In the genomic region with DNA sequence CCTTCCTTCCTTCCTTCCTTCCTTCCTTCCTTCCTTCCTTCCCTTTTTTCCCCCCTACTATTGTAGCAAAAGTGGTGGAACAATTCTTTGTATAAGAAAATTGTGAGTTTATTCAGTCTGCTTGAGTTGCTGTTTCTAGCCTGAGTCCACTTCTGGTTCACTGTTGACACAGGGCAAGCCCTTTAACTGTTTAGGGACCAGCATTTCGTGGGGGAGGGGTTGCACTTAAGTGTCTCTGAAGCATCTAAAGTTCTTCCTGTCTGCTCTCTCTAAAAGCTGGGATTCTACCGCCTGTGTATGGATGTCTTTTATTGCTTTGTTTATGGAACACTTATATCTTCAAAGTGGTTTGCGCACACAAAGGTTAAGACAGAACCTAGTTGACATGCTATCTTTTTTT, we compare ENCODE assay signal across 8 mouse cellular contexts. TPM values are rescaled to one million over a fixed set of nuclear protein-coding genes. Genes with fewer than 3 reads are reported as not detected.
DNase-seq lines count a peak whose midpoint lies in the region; ATAC-seq and TF ChIP-seq lines count a peak whose summit lies in the region.

No protein-coding gene starts in this region.

- no peaks in the 10 kb centered on the region for H3K27me3 ChIP-seq in embryonic facial prominence, embryonic 15.5 days
- H3K27me3 ChIP-seq in limb, embryonic 12.5 days: no peaks in the 10 kb centered on the region
- no peaks in the 10 kb centered on the region for H3K27me3 ChIP-seq in neural tube, embryonic 15.5 days (replicated peaks)

- peak overlapping the region; percentile 44 for H3K4me3 ChIP-seq in lung, adult 2 months (replicated peaks; ENCODE audit: extremely low read depth, low read depth, low read length)
- H3K4me3 ChIP-seq in embryonic facial prominence, embryonic 15.5 days (replicated peaks): peak overlapping the region; percentile 98
- peak overlapping the region; percentile 89 for H3K4me3 ChIP-seq in limb, embryonic 12.5 days (replicated peaks)
- peak overlapping the region; percentile 92 for H3K4me3 ChIP-seq in neural tube, embryonic 15.5 days (replicated peaks)

- peak overlapping the region; percentile 72 for H3K4me2 ChIP-seq in embryonic facial prominence, embryonic 15.5 days (replicated peaks)
- H3K4me2 ChIP-seq in limb, embryonic 12.5 days: peak overlapping the region; percentile 86
- H3K4me2 ChIP-seq in neural tube, embryonic 15.5 days: peak overlapping the region; percentile 83

- no peaks in the 10 kb centered on the region for H3K36me3 ChIP-seq in embryonic facial prominence, embryonic 15.5 days
- H3K36me3 ChIP-seq in limb, embryonic 12.5 days: peaks cover 16% of the 10 kb centered on the region; the same call in 1 of the 2 replicates
- no peaks in the 10 kb centered on the region for H3K36me3 ChIP-seq in neural tube, embryonic 15.5 days

- whole genome bisulfite sequencing in lung, adult 2 months: 34% methylated on average over 3 of the region's 3 CpGs
- 42% methylated on average over 3 of the region's 3 CpGs for WGBS in embryonic facial prominence, embryonic 15.5 days
- 37% methylated on average over 3 of the region's 3 CpGs for WGBS in limb, embryonic 12.5 days
- 39% methylated on average over 3 of the region's 3 CpGs for WGBS in neural tube, embryonic 15.5 days

- H3K4me1 ChIP-seq in lung, adult 2 months (ENCODE audit: control insufficient read depth, insufficient read depth, low read length): peaks cover 15% of the 10 kb centered on the region
- peaks cover 17% of the 10 kb centered on the region for H3K4me1 ChIP-seq in embryonic facial prominence, embryonic 15.5 days
- peaks cover 27% of the 10 kb centered on the region for H3K4me1 ChIP-seq in limb, embryonic 12.5 days (replicated peaks)
- peaks cover 45% of the 10 kb centered on the region for H3K4me1 ChIP-seq in neural tube, embryonic 15.5 days

- ATAC-seq in embryonic facial prominence, embryonic 15.5 days (ENCODE audit: insufficient number of reproducible peaks, low FRiP score, low TSS enrichment, low read depth): no peak
- no peak for ATAC-seq in limb, embryonic 12.5 days (ENCODE audit: insufficient number of reproducible peaks, insufficient read depth, low FRiP score, low TSS enrichment, low read depth)
- no peak for ATAC-seq in neural tube, embryonic 15.5 days (ENCODE audit: low FRiP score)

- intact Hi-C loops in left cerebral cortex, postnatal 25 days (cut with DNase I): no loop called here

- no peaks in the 10 kb centered on the region for H3K9me3 ChIP-seq in embryonic facial prominence, embryonic 15.5 days (replicated peaks)
- 0 out of 2 replicates have a peak, but pooled peaks cover 2% of the 10 kb centered on the region for H3K9me3 ChIP-seq in limb, embryonic 12.5 days
- H3K9me3 ChIP-seq in neural tube, embryonic 15.5 days (replicated peaks): no peaks in the 10 kb centered on the region

- TF ChIP-seq CTCF in lung, adult 2 months (IDR thresholded peaks at IDR 0.05; ENCODE audit: insufficient read depth, low read length): no peak

- H3K27ac ChIP-seq in embryonic facial prominence, embryonic 15.5 days (replicated peaks): no peak overlapping the region
- no peak overlapping the region for H3K27ac ChIP-seq in limb, embryonic 12.5 days
- no peak overlapping the region for H3K27ac ChIP-seq in neural tube, embryonic 15.5 days (replicated peaks)

- no peak overlapping the region for H3K9ac ChIP-seq in embryonic facial prominence, embryonic 15.5 days
- H3K9ac ChIP-seq in limb, embryonic 12.5 days (replicated peaks): peak overlapping the region; percentile 80
- peak overlapping the region; percentile 96; the same call in 1 of the 2 replicates for H3K9ac ChIP-seq in neural tube, embryonic 15.5 days (replicated peaks)

- DNase-seq in lung, adult 2 months: no peak
- no peak for DNase-seq in lung, postnatal 25 days (ENCODE audit: low spot score)
- DNase-seq in left cerebral cortex, postnatal 25 days (ENCODE audit: low spot score in 2 of 2): no peak
- DNase-seq in spleen, postnatal 14 days (ENCODE audit: low spot score in 2 of 2): no peak
- no peak for DNase-seq in frontal cortex, postnatal 10 days (ENCODE audit: low spot score in 2 of 2)

- TF ChIP-seq POLR2A in lung, adult 2 months (IDR thresholded peaks at IDR 0.05; ENCODE audit: borderline replicate concordance, extremely low read depth, low read depth, low read length): no peak

RNA-seq across cellular contexts. Expression of a gene that starts 1.9 kb away (rescaled TPM):
- 55.0 and 61.7 TPM in 2 replicates for polyA plus RNA-seq in lung, adult 2 months (2012; rRNA removed)
- 40.9 and 42.3 TPM in 2 replicates for polyA plus RNA-seq in embryonic facial prominence, embryonic 15.5 days (2015; fragmentation: Nextera tagmentation; extraction: Ambion mirVana)
- 63.0 and 72.2 TPM in 2 replicates for polyA plus RNA-seq in limb, embryonic 12.5 days (2016; fragmentation: Nextera tagmentation; extraction: Ambion mirVana)
- 13.3 and 18.0 TPM in 2 replicates for polyA plus RNA-seq in neural tube, embryonic 15.5 days (2015; fragmentation: Nextera tagmentation; extraction: Ambion mirVana)
- 10 to 100 TPM; 35.5 to 43.7 TPM for total RNA-seq in left cerebral cortex, postnatal 25 days (2021)

RNA-seq across cellular contexts. Expression of a gene that starts 19.5 kb away (rescaled TPM):
- polyA plus RNA-seq in lung, adult 2 months (2012; rRNA removed): 7.7 and 8.8 TPM in 2 replicates
- polyA plus RNA-seq in embryonic facial prominence, embryonic 15.5 days (2015; fragmentation: Nextera tagmentation; extraction: Ambion mirVana): 61.8 and 64.0 TPM in 2 replicates
- polyA plus RNA-seq in limb, embryonic 12.5 days (2016; fragmentation: Nextera tagmentation; extraction: Ambion mirVana): 88.3 and 94.9 TPM in 2 replicates
- polyA plus RNA-seq in neural tube, embryonic 15.5 days (2015; fragmentation: Nextera tagmentation; extraction: Ambion mirVana): 40.3 and 47.1 TPM in 2 replicates
- total RNA-seq in left cerebral cortex, postnatal 25 days (2021): 10 to 100 TPM; 22.0 to 22.5 TPM

RNA-seq across cellular contexts. Expression of a gene that starts 50.2 kb away (rescaled TPM):
- not detected in 2 replicates for polyA plus RNA-seq in lung, adult 2 months (2012; rRNA removed)
- 0.08 and 0.19 TPM in 2 replicates for polyA plus RNA-seq in embryonic facial prominence, embryonic 15.5 days (2015; fragmentation: Nextera tagmentation; extraction: Ambion mirVana)
- 0.66 TPM in 1 of 2 replicates, not detected in the other for polyA plus RNA-seq in limb, embryonic 12.5 days (2016; fragmentation: Nextera tagmentation; extraction: Ambion mirVana)
- 5.3 and 7.8 TPM in 2 replicates for polyA plus RNA-seq in neural tube, embryonic 15.5 days (2015; fragmentation: Nextera tagmentation; extraction: Ambion mirVana)
- total RNA-seq in left cerebral cortex, postnatal 25 days (2021): under 1 TPM; 0.14 to 0.46 TPM

Comparison
In these comparisons a context has a peak if more than half of its experiments do, and no peak if none do; other contexts are left out.
1. H3K4me3 ChIP-seq: peak in every context shown above with its lines; median percentile 98 in embryonic facial prominence, embryonic 15.5 days; 92 in neural tube, embryonic 15.5 days; 89 in limb, embryonic 12.5 days; 44 in lung, adult 2 months.